10 mouse cellular contexts compared by ENCODE assay signal in genomic region chr14:36937080-36937878, GRCm38 (mm10). TPM values are rescaled to one million over a fixed set of nuclear protein-coding genes. Genes with fewer than 3 reads are reported as not detected.
DNase-seq lines count a peak whose midpoint lies in the region; ATAC-seq and TF ChIP-seq lines count a peak whose summit lies in the region.
"Had no signal": no experiment of that assay in that cellular context is flagged by ENCODE, and none has a peak within 500 bp of the region (broad histone marks: within the 10 kb centered on the region; RNA-seq: fewer than 3 reads in every experiment).

No protein-coding gene starts in this region.

- H3K4me3 ChIP-seq in E14TG2a.4 (replicated peaks; ENCODE audit: low read length) = no peak overlapping the region
- H3K4me3 ChIP-seq in forebrain, embryonic 16.5 days (replicated peaks; ENCODE audit: low read length) = no peak overlapping the region
- H3K4me3 ChIP-seq: embryonic facial prominence, embryonic 13.5 days; liver, embryonic 15.5 days had no signal

- H3K36me3 ChIP-seq in E14TG2a.4 (ENCODE audit: insufficient read depth, low read length) = peaks cover 37% of the 10 kb centered on the region
- peaks cover 9% of the 10 kb centered on the region; the same call in 1 of the 2 replicates for H3K36me3 ChIP-seq in forebrain, embryonic 16.5 days (ENCODE audit: control insufficient read depth, insufficient read depth)
- H3K36me3 ChIP-seq: liver, embryonic 15.5 days had no signal

- no peak overlapping the region for H3K4me2 ChIP-seq in forebrain, embryonic 16.5 days (ENCODE audit: low read length)
- H3K4me2 ChIP-seq: embryonic facial prominence, embryonic 13.5 days; liver, embryonic 15.5 days had no signal

- ATAC-seq in forebrain, embryonic 16.5 days = peak; percentile 73; the same call in 1 of the 2 replicates
- ATAC-seq in erythroid progenitor cell, adult 5-6 weeks (replicated peaks; ENCODE audit: low FRiP score, poor library complexity, severe bottlenecking) = no peak

- intact Hi-C loops in left cerebral cortex, postnatal 4 days (cut with DNase I) = loop anchor here (10.0 kb wide), 1 partner anchor 52 kb away; no protein-coding TSS in a partner anchor

- peaks cover 11% of the 10 kb centered on the region for H3K4me1 ChIP-seq in E14TG2a.4 (replicated peaks; ENCODE audit: low read depth, low read length)
- H3K4me1 ChIP-seq in forebrain, embryonic 16.5 days (replicated peaks; ENCODE audit: control insufficient read depth, insufficient read depth, low read length) = no peaks in the 10 kb centered on the region
- H3K4me1 ChIP-seq: embryonic facial prominence, embryonic 13.5 days; liver, embryonic 15.5 days had no signal

- TF ChIP-seq CTCF in E14TG2a.4 (conservative IDR thresholded peaks at IDR 0.05; ENCODE audit: low read length) = peak; percentile 71

- peaks cover 16% of the 10 kb centered on the region for H3K9me3 ChIP-seq in E14TG2a.4 (ENCODE audit: low read length)
- no peaks in the 10 kb centered on the region for H3K9me3 ChIP-seq in forebrain, embryonic 16.5 days (ENCODE audit: control insufficient read depth, low read length)
- H3K9me3 ChIP-seq: embryonic facial prominence, embryonic 13.5 days; liver, embryonic 15.5 days had no signal

- H3K27ac ChIP-seq in forebrain, embryonic 16.5 days (ENCODE audit: low read length) = no peak overlapping the region; the same call in 1 of the 2 replicates
- H3K27ac ChIP-seq: embryonic facial prominence, embryonic 13.5 days; liver, embryonic 15.5 days had no signal

- no peaks in the 10 kb centered on the region for H3K27me3 ChIP-seq in E14TG2a.4 (ENCODE audit: insufficient read depth, low read length)
- no peaks in the 10 kb centered on the region for H3K27me3 ChIP-seq in forebrain, embryonic 16.5 days (replicated peaks; ENCODE audit: control insufficient read depth, insufficient read depth, low read length)
- H3K27me3 ChIP-seq: embryonic facial prominence, embryonic 13.5 days; liver, embryonic 15.5 days had no signal

- no peak overlapping the region for H3K9ac ChIP-seq in forebrain, embryonic 16.5 days (replicated peaks; ENCODE audit: low read depth, low read length)
- H3K9ac ChIP-seq: embryonic facial prominence, embryonic 13.5 days; liver, embryonic 15.5 days had no signal

- WGBS in forebrain, embryonic 16.5 days = 77% methylated on average over 7 of the region's 7 CpGs

- DNase-seq in layer of hippocampus, adult 11-12 months (ENCODE audit: low spot score) = peak; percentile 39
- no peak for DNase-seq in layer of hippocampus, adult 9-10 months (ENCODE audit: low spot score)
- peak; percentile 69 for DNase-seq in brain, adult 2 months (ENCODE audit: low read depth, low spot score)
- peak; percentile 23 for DNase-seq in left cerebral cortex, postnatal 4 days
- DNase-seq in natural killer cell, adult 2 months (ENCODE audit: low spot score in 2 of 2) = peak; percentile 16 to 33

RNA-seq across cellular contexts. Expression of gene Ccser2, which starts 31.3 kb away (rescaled TPM):
- 94.7 and 97.2 TPM in 2 replicates for polyA plus RNA-seq in forebrain, embryonic 16.5 days (2015; fragmentation: Nextera tagmentation; extraction: Ambion mirVana)
- 100 to 1,000 TPM; 123 to 124 TPM for total RNA-seq in left cerebral cortex, postnatal 4 days (2021)
- total RNA-seq in erythroid progenitor cell, adult 5-6 weeks (2015; ENCODE audit: low replicate concordance) = 5.8 and 6.7 TPM in 2 replicates
- 1.7 and 5.8 TPM in 2 replicates for total RNA-seq in erythroid progenitor cell, adult 5-6 weeks (2017; ENCODE audit: low replicate concordance)

Comparison
In these comparisons a context has a peak if more than half of its experiments do, and no peak if none do; other contexts are left out.
1. RNA of gene Ccser2, which starts 31.3 kb away (total RNA-seq): 123 to 124 TPM in left cerebral cortex, postnatal 4 days; 1.7 to 6.7 TPM in erythroid progenitor cell, adult 5-6 weeks; every median in the first group is over 10 times any median in the second.